Mouse (Mus musculus): ENCODE results near the gene Fzr1.

The Fzr1 gene

GRCm38 (mm10) chr10:81402227-81402765, 24.0 kb upstream of the Fzr1 start:
- DNase-seq (ENCODE audit: low read depth in 2 of 2, low spot score in 2 of 2) = no peak

DNA sequence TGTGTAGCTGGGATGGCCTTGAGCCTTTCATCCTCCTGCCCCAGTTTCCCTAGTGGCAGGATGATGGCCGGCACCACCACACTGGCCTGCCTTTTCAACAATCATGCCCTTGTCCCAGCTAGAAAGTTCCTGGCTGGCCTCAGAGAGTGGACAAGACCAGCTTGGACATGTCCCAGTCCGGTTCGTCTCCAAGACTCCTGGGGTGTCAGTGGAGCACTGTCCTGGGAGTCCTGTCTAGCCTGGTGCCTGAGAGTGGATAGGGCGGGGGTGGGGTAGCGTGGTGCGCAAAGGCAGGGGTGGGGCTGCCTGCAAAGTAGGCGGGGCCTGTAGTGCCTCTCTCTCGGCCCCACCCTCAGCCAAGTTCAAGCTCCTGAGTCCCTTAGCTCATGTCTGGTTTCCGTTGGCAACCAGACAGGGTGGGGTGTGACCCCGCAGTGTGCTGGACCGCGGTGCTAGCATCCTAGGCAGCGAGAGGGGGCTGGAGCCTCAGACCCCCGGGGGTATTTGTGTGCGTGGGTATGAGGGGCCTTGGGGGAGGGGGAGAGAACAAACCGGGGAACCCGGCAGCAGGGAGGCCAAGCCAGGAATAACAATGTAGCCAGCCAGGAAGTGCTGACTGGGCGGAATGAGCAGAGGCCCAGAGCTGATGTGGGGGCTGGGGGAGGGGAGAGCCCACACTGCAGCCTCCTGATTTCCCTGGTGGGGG, 23.4 kb upstream of the Fzr1 start:
- DNase-seq (ENCODE audit: low read depth in 2 of 2, low spot score in 2 of 2) = no peak

GRCm38 (mm10) chr10:81401205-81401520, 22.8 kb upstream of the Fzr1 start:
- DNase-seq (ENCODE audit: low read depth in 2 of 2, low spot score in 2 of 2) = no peak

DNA sequence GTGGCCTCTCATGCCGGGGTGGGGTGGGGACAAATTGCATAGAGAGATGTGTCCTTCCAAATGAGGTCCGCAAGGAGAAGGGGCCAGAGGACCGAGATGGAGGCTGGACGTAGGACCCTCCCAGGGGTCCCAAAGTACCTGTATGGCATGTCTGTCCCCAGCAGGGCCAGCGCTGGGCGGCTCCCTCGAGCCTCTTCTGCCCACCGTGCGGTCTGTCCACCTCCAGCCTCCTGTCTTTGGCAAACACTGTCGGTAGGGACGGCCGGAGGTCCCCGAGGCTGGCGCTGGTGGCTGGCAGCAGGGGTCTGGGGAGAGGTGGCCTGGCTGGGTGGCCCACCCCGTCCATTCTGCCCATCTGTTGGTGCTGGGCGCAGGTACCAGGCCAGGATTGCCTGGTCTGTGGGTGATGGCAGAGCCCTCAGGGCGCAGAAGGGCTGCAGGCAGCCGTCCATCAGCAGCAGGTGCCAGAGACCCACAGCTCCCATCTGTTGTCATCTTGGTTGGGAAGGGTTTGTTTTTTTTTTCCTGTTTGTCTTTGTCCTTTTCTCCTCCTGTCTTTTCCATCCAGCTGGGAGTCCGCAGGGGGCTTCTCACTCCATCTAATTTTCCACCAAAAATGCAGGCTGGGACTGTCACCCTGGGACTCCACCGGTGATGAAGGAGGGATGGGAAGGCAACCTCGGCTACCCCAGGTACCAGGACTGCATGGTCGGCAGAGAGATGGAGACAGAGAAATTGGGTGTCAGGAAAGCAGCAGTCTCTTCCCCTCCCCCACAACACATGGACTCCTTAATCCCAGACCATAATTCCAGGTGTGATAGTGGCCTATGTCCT, 22.3 kb upstream of the Fzr1 start:
- DNase-seq (ENCODE audit: low read depth in 2 of 2, low spot score in 2 of 2) = no peak

DNA sequence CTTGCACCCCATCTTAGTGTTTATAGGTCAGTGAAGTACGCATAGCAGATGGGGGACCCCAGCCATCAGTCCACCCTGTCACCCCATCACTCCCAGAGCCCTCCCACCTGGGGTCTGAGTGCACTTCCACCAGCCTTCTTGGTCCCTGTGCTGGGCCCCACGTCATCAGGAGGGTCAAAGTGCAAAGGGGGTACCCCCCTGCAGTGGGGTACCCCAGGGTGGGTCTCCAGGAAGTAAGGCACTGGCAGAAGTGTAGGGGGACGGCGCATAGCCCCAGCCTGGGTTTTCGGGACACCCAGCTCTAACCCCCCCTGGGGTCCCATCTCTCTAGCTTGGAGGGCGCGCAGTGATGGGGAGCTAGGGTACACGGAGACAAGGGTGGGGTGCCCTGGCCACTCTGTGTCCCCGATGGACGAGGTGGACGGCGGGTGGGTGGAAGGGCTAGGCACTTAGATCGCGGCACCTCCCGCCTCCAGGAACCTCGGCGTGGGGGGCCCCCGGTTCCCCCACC, 21.5 kb upstream of the Fzr1 start:
- DNase-seq (ENCODE audit: low read depth in 2 of 2, low spot score in 2 of 2) = no peak

DNA sequence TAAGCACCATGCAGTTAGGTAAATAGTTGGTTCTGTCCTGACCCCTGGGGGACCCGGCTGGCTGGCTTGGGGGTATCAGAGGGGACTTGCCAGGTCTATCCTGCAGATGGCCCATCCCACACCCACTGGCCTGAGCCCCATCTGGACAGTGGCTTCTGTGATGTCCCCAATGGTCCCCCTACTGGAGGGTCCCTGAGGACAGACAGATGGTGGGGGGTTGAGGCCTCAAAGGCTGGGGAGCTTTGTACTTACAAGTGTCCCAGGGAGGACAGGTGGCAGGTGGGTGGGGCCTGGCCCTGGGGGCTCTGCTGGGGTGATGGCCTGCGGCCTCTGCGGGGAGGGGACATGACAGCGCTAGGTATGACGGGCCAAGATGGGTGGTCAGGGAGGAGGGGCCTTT, 21.0 kb upstream of the Fzr1 start:
- no peak for DNase-seq (ENCODE audit: low read depth in 2 of 2, low spot score in 2 of 2)

- DNase-seq (ENCODE audit: low read depth in 2 of 2, low spot score in 2 of 2) = no peak
These were observed 18.4 kb upstream of the Fzr1 start for GRCm38 (mm10) chr10:81396749-81397148.

GRCm38 (mm10) chr10:81395865-81396264, 17.5 kb upstream of the Fzr1 start:
- no peak for DNase-seq (ENCODE audit: low read depth in 2 of 2, low spot score in 2 of 2)

GRCm38 (mm10) chr10:81395127-81395526, 16.8 kb upstream of the Fzr1 start:
- peak; percentile 64 to 74 for DNase-seq (ENCODE audit: low read depth in 2 of 2, low spot score in 2 of 2)

- DNase-seq (ENCODE audit: low read depth in 2 of 2, low spot score in 2 of 2) = no peak
These were observed 15.2 kb upstream of the Fzr1 start for GRCm38 (mm10) chr10:81393456-81394063.

DNA sequence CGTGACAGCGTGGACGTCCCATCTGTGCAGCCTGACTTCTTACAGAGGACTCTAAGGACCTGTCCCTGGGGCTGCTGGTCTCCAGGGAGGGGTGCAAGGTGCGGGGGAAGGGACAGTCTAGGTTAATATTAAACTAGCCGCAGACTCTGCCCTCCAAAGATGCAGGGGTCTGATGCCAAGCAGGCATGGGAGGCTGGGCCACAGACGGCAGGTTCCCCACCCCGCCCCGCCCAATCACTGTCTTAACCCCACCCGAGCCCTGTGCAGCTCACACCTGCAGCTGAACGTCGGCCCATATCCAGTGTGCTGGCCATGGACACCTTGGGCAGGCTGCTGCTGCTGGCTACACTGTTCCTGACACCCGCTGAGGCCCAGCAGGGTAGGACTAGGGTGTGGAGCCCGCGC, 14.5 kb upstream of the Fzr1 start, which contains the start of gene Smim24:
Gene Smim24 (plus strand): TSS at position 271 of the 405 bp plus-strand sequence.
- DNase-seq (ENCODE audit: low read depth in 2 of 2, low spot score in 2 of 2) = no peak

GRCm38 (mm10) chr10:81392270-81392669, 14.0 kb upstream of the Fzr1 start:
- no peak for DNase-seq (ENCODE audit: low read depth in 2 of 2, low spot score in 2 of 2)

DNA sequence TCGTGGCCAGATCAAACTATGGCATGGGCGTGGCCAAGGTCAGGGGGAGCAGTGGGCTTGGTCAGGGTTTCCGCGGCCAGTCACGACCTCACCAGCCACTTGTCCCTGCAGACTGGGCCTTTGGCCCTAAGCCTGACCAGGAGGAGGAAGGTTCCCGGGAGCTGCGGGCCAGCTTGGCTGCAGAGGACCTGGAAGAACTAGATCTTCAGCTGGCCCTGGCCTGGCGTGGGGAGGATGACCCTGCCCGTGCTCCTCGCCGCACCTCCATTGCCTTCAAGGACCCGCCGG, 12.3 kb upstream of the Fzr1 start:
- DNase-seq (ENCODE audit: low read depth in 2 of 2, low spot score in 2 of 2) = no peak

DNA sequence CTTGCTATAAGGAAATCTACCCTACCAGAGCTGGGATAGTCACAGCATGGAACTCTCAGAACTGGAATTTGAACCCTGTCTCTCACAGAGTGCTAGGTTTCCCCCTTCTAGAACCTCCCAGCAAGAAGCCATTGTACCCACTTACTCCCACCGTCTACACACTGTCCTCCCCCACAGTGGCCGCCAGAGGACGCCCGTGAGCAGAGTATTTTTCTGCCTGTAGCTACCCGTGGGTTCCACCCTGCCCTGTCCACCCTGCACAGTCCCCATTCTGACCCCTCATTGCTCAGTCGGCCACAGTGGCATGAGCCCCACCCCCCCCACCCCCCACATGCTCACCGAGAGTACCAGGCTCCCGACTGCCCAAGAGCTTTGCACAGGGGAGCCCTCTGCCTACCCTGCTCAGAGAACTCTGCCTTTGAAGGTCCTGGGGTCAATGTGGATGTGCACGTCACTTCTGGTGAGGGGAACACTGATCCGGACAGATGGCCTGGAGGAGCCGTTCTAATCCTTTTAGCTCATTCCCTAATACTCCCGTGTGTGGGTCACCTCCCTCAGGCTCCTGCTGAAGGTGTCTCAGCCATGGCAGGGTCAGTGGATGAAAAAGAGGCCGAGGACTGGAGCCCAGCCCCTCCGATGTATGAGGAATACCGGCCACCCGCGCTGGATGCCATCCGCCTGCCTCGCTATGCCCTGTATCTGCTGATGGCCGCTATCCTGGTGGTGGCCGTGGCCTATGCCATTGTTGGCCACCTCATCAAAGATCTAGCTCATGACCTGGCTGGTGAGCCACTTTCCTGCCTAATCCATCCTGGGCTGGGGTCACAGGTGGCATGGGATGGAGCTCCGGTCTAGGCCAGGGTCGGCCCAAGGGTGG, 11.7 kb upstream of the Fzr1 start:
- peak; percentile 62 to 77 for DNase-seq (ENCODE audit: low read depth in 2 of 2, low spot score in 2 of 2)

DNA sequence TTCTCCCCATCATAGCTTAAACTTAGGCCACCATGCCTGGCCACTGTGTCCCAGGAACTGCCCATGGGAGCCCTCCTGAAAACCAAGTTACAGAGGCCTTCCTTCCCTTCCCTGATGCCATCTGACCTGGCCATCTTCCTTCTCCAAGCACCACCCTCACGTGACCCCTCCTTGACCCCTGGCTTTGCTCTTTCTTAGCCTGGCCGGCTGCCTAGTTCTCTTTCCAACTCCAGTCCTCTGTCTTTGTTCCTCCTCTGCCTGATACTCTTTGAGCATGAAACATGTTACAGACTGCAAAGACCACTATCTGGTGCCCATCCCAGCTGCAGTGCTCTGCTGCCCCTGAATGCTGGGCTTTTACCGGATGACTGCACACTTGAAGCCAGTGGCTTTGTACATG, 11.1 kb upstream of the Fzr1 start:
- no peak for DNase-seq (ENCODE audit: low read depth in 2 of 2, low spot score in 2 of 2)

GRCm38 (mm10) chr10:81388505-81389055, 10.3 kb upstream of the Fzr1 start, which contains the start of gene Gm48552:
TSS of gene Gm48552 (plus strand) at chr10:81389005.
- DNase-seq (ENCODE audit: low read depth in 2 of 2, low spot score in 2 of 2) = no peak

DNA sequence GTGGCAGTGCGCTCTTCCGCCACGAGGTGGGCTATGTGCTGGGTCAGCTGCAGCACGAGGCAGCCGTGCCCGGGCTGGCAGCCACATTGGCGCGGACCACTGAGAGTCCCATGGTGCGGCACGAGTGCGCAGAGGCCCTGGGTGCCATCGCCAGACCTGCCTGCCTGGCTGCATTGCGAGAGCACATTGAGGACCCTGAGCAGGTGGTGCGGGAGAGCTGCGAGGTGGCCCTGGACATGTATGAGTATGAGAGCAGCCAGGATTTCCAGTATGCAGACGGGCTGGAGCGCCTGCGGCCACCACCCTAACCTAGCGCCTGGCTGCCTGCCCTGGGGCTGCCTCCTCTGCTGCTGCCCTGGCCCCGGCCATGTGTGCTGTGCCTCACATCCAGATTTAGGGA, 9.4 kb upstream of the Fzr1 start:
- no peak for DNase-seq (ENCODE audit: low read depth in 2 of 2, low spot score in 2 of 2)

DNA sequence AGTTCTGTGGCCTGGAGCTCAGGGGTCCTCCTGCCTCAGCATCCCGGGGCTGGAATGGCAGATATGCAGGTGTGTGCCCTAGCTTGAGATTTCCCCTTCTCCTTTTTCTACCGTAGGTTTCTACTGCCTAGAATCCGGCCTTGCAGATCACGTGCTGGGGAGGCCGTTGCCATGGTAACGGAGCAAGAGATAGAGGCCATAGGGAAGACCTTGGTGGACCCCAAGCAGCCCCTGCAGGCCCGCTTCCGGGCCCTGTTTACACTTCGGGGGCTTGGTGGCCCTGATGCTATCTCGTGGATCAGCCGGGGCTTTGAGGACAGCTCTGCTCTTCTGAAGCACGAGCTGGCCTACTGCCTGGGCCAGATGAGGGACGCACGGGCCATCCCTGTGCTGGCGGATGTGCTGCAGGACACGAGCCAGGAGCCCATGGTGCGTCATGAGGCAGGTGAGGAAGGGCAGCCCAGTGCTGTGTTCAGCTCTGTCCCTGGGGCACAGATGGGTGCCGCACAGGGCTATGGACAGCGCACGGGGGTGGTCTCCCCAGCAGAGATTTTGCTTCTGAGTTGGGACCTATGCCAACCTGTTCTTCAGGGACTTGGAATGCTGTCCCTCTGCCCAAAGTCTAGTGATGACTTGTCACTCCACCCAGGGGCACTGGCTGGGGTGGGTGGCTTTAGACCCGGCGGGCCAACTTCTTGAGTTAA, 7.4 kb upstream of the Fzr1 start:
- DNase-seq (ENCODE audit: low read depth in 2 of 2, low spot score in 2 of 2) = no peak

DNA sequence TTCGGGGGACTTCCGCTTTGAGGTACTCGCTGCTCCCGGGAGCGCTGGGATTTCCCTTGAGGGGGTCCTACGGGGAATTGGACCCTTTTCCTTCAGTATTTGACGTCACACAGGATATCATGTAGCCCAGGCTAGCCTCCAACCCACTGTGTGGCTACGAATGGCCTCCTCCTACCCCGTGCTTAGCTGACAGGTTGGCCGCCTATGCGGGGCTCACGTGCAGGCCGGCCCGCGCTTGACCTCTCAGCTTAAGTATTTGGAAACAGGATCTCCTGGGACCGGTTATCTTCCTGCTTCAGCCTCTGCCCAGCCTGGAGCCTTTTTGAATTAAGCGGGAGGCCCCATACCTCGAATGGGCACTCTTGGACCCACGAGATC, 6.3 kb upstream of the Fzr1 start:
- DNase-seq (ENCODE audit: low read depth in 2 of 2, low spot score in 2 of 2) = no peak
